Mouse (Mus musculus): Measurements from ENCODE around the gene Sfxn1.

GRCm38 (mm10) chr13:54023311-54023710 lies 48.4 kb upstream of the Sfxn1 start:
- TF ChIP-seq CTCF (IDR thresholded peaks at IDR 0.05; ENCODE audit: low read depth) (no peak), EP300 (IDR thresholded peaks at IDR 0.05; ENCODE audit: low read depth) (no peak)
